Mouse (Mus musculus) MEL (cell line): ENCODE data around the gene Col8a2. TPM values are rescaled to one million over a fixed set of nuclear protein-coding genes. Genes with fewer than 3 reads are reported as not detected.

Source experiments
- DNase-seq: peaks from one replicate; pipeline ENCODE4 v3.0.0; 2011; ENCODE audit warnings: low read depth, low spot score
- H3K27ac ChIP-seq: 2 replicates; pipeline ENCODE4 v1.5.1; 2012; ENCODE audit warnings: low read depth, mild to moderate bottlenecking, control low read depth, low read length, moderate library complexity; ENCODE audit not compliant: control insufficient read depth
- H3K27me3 ChIP-seq, 2 experiments: fragments of 150-350 bp in 1 of 2; sonication (generic) in 1 of 2; 2 replicates each; pipeline ENCODE4 v1.6.1; 2012; ENCODE audit warnings: low read length in 2 of 2, mild to moderate bottlenecking in 2 of 2, improper control_type of control experiment in 1 of 2, moderate library complexity in 1 of 2; ENCODE audit not compliant: insufficient read depth in 2 of 2, control insufficient read depth in 1 of 2
- H3K36me3 ChIP-seq, 2 experiments: 2 replicates each; pipeline ENCODE4 v1.6.1; 2012 to 2014; ENCODE audit warnings: low read length in 2 of 2, improper control_type of control experiment in 1 of 2, inconsistent platforms in 1 of 2, mild to moderate bottlenecking in 1 of 2; ENCODE audit not compliant: insufficient read depth in 2 of 2, control insufficient read depth in 1 of 2
- H3K4me1 ChIP-seq, 2 experiments: fragments of 150-350 bp in 1 of 2; sonication (generic) in 1 of 2; 2 replicates each; pipeline ENCODE4 v1.6.1; 2012; ENCODE audit warnings: low read length in 2 of 2, improper control_type of control experiment in 1 of 2, mild to moderate bottlenecking in 1 of 2; ENCODE audit not compliant: insufficient read depth in 2 of 2, control insufficient read depth in 1 of 2
- H3K4me3 ChIP-seq, 2 experiments: fragments of 150-350 bp in 1 of 2; sonication (generic) in 1 of 2; 2 replicates each; pipeline ENCODE4 v1.5.1; 2012; ENCODE audit warnings: low read depth in 2 of 2, low read length in 2 of 2, mild to moderate bottlenecking in 2 of 2, moderate library complexity in 2 of 2, control low read depth in 1 of 2, improper control_type of control experiment in 1 of 2; ENCODE audit not compliant: control insufficient read depth in 1 of 2, insufficient read depth in 1 of 2
- H3K79me2 ChIP-seq: 2 replicates; pipeline ENCODE4 v1.6.1; 2012; ENCODE audit warnings: mild to moderate bottlenecking, low read length, moderate library complexity; ENCODE audit not compliant: control insufficient read depth, poor library complexity, insufficient read depth
- H3K9ac ChIP-seq: 2 replicates; pipeline ENCODE4 v1.6.1; 2012; ENCODE audit warnings: low read depth, mild to moderate bottlenecking, control low read depth, low read length, moderate library complexity; ENCODE audit not compliant: control insufficient read depth, poor library complexity, severe bottlenecking
- H3K9me3 ChIP-seq: fragments of 150-350 bp; sonication (generic); replicated peaks from 2 replicates; pipeline ENCODE4 v1.6.1; 2012; ENCODE audit warnings: mild to moderate bottlenecking, low read length, improper control_type of control experiment, moderate library complexity; ENCODE audit not compliant: insufficient read depth
- BHLHE40 ChIP-seq: IDR thresholded peaks from 2 replicates; pipeline ENCODE4 v1.6.1; 2012; ENCODE audit warnings: low read depth, mild to moderate bottlenecking, inconsistent platforms, low read length, improper control_type of control experiment, borderline replicate concordance
- CTCF ChIP-seq, 3 experiments: IDR thresholded peaks in 2 of 3; conservative IDR thresholded peaks in 1 of 3; 2 replicates each; pipeline ENCODE4 v1.5.1; 2011 to 2012; ENCODE audit warnings: low read length in 3 of 3, low read depth in 2 of 3, mild to moderate bottlenecking in 2 of 3, improper control_type of control experiment in 1 of 3, inconsistent platforms in 1 of 3, mixed read lengths in 1 of 3, moderate library complexity in 1 of 3; ENCODE audit not compliant: control insufficient read depth in 1 of 3, insufficient read depth in 1 of 3, poor library complexity in 1 of 3, severe bottlenecking in 1 of 3
- E2F4 ChIP-seq: IDR thresholded peaks from 2 replicates; pipeline ENCODE4 v1.6.1; 2011; ENCODE audit warnings: low read depth, low read length, improper control_type of control experiment, borderline replicate concordance
- ELF1 ChIP-seq: IDR thresholded peaks from 2 replicates; pipeline ENCODE4 v1.6.1; 2014; ENCODE audit warnings: low read depth, mild to moderate bottlenecking, inconsistent platforms, low read length, improper control_type of control experiment, moderate library complexity
- EP300 ChIP-seq, 2 experiments: IDR thresholded peaks; 2 replicates each; pipeline ENCODE4 v1.6.1; 2011; ENCODE audit warnings: improper control_type of control experiment in 2 of 2, low read length in 2 of 2, low read depth in 1 of 2, mild to moderate bottlenecking in 1 of 2
- ETS1 ChIP-seq: IDR thresholded peaks from 2 replicates; pipeline ENCODE4 v1.6.1; 2012; ENCODE audit warnings: low read depth, mild to moderate bottlenecking, inconsistent platforms, low read length, improper control_type of control experiment, moderate library complexity
- KAT2A ChIP-seq: conservative IDR thresholded peaks from 2 replicates; pipeline ENCODE4 v1.6.1; 2012; ENCODE audit warnings: low read depth, low read length, improper control_type of control experiment, inconsistent platforms
- MEF2A ChIP-seq: IDR thresholded peaks from 2 replicates; pipeline ENCODE4 v1.6.1; 2014; ENCODE audit warnings: low read depth, mild to moderate bottlenecking, inconsistent platforms, low read length, improper control_type of control experiment; ENCODE audit not compliant: poor library complexity, insufficient replicate concordance, severe bottlenecking; ENCODE audit errors: extremely low read depth
- POLR2AphosphoS2 ChIP-seq: IDR thresholded peaks from 2 replicates; pipeline ENCODE4 v1.6.1; 2011; ENCODE audit warnings: low read length, improper control_type of control experiment
- POLR2AphosphoS5 ChIP-seq: IDR thresholded peaks from 2 replicates; pipeline ENCODE4 v1.6.1; 2012; ENCODE audit warnings: low read depth, borderline replicate concordance, mild to moderate bottlenecking, inconsistent platforms, low read length, moderate library complexity, mixed read lengths
- RAD21 ChIP-seq: IDR thresholded peaks from 2 replicates; pipeline ENCODE4 v1.6.1; 2011; ENCODE audit warnings: mild to moderate bottlenecking, low read depth, low read length, improper control_type of control experiment
- TAL1 ChIP-seq: IDR thresholded peaks from 2 replicates; pipeline ENCODE4 v1.6.1; 2012; ENCODE audit warnings: mild to moderate bottlenecking, inconsistent platforms, low read length, moderate library complexity, mixed read lengths
- UBTF ChIP-seq: IDR thresholded peaks from 2 replicates; pipeline ENCODE4 v1.6.1; 2012; ENCODE audit warnings: low read depth, mild to moderate bottlenecking, inconsistent platforms, low read length, improper control_type of control experiment, moderate library complexity, borderline replicate concordance; ENCODE audit not compliant: insufficient read depth
- USF1 ChIP-seq: IDR thresholded peaks from 2 replicates; pipeline ENCODE4 v1.6.1; 2014; ENCODE audit warnings: low read depth, mild to moderate bottlenecking, inconsistent platforms, low read length, improper control_type of control experiment, moderate library complexity
- ZC3H11A ChIP-seq: IDR thresholded peaks from 2 replicates; pipeline ENCODE4 v1.6.1; 2012; ENCODE audit warnings: low read depth, mild to moderate bottlenecking, inconsistent platforms, low read length, improper control_type of control experiment
- ZKSCAN1 ChIP-seq: IDR thresholded peaks from 2 replicates; pipeline ENCODE4 v1.6.1; 2012; ENCODE audit warnings: low read depth, mild to moderate bottlenecking, inconsistent platforms, low read length, improper control_type of control experiment, moderate library complexity
- ZMIZ1 ChIP-seq: IDR thresholded peaks from 2 replicates; pipeline ENCODE4 v1.6.1; 2012; ENCODE audit warnings: low read depth, mild to moderate bottlenecking, inconsistent platforms, low read length, improper control_type of control experiment, moderate library complexity
- polyA plus RNA-seq, 2 experiments: library from polyadenylated mRNA; stranded (reverse) in 1 of 2; unstranded in 1 of 2; fragments of >175 nt in 1 of 2; fragments of >200 nt in 1 of 2; gene quantifications; 2 replicates each; pipeline versions ENCODE4 v1.2.1 to v1.2.4; 2012; ENCODE audit warnings: low replicate concordance in 2 of 2, low read depth in 1 of 2; ENCODE audit not compliant: insufficient read length in 2 of 2, insufficient read depth in 1 of 2, missing spikeins in 1 of 2
- total RNA-seq: library from RNA; depleted of rRNA; stranded (reverse); fragments of 300-350 nt; gene quantifications from 2 replicates; pipeline ENCODE4 v1.2.3, GENCODE M21; 2012

Col8a2 gene
- total and polyA plus RNA-seq, 3 experiments, result not detected

- peaks cover 0 to 6% of the 10 kb centered on the region in 2 experiments; a peak in 3 of 4 replicates for H3K4me1 ChIP-seq
- H3K9ac ChIP-seq, result no peak overlapping the region
- TF ChIP-seq EP300 (IDR thresholded peaks at IDR 0.05; ENCODE audit: low read depth in 1 of 2, low read length in 2 of 2), result no peak
- TF ChIP-seq BHLHE40, result no peak
- TF ChIP-seq KAT2A, result no peak
- TF ChIP-seq RAD21, result no peak
- TF ChIP-seq USF1, result no peak
- no peak for TF ChIP-seq UBTF
- no peak for TF ChIP-seq ZKSCAN1
- no peak for TF ChIP-seq ZC3H11A
- no peak for TF ChIP-seq ZMIZ1
- TF ChIP-seq ELF1, result no peak
- TF ChIP-seq ETS1, result no peak
- no peak for TF ChIP-seq CTCF (IDR thresholded peaks at IDR 0.05 in 2 of 3, conservative IDR thresholded peaks at IDR 0.05 in 1 of 3; ENCODE audit: control insufficient read depth in 1 of 3, insufficient read depth in 1 of 3, low read depth in 2 of 3, low read length in 3 of 3, poor library complexity in 1 of 3, severe bottlenecking in 1 of 3)
- no peak for TF ChIP-seq MEF2A
- TF ChIP-seq, all 39 proteins: peak for 0
- Histone ChIP-seq H3K79me2 (no peaks in the 10 kb centered on the region), H3K27me3 (no peaks in the 10 kb centered on the region), H3K36me3 (no peaks in the 10 kb centered on the region; a peak in 1 of 4 replicates), H3K4me3 (no peak overlapping the region), H3K27ac (no peak overlapping the region), H3K9me3 (no peaks in the 10 kb centered on the region)
- DNase-seq, result no peak
Measured at GRCm38 (mm10) chr4:126278961-126279360, 7.6 kb upstream of the Col8a2 start.

- H3K4me3 ChIP-seq, result no peak overlapping the region
- H3K27ac ChIP-seq, result no peak overlapping the region
- peaks cover 0 to 6% of the 10 kb centered on the region in 2 experiments; a peak in 3 of 4 replicates for H3K4me1 ChIP-seq
- H3K27me3 ChIP-seq, result no peaks in the 10 kb centered on the region
- H3K9ac ChIP-seq, result no peak overlapping the region
- TF ChIP-seq ZKSCAN1 (no peak), POLR2AphosphoS5 (no peak), E2F4 (no peak), POLR2AphosphoS2 (no peak), ZC3H11A (no peak), TAL1 (no peak)
- H3K9me3 ChIP-seq, result no peaks in the 10 kb centered on the region
- no peak for DNase-seq
- no peaks in the 10 kb centered on the region; a peak in 1 of 4 replicates for H3K36me3 ChIP-seq
- no peaks in the 10 kb centered on the region for H3K79me2 ChIP-seq
Measured at GRCm38 (mm10) chr4:126281706-126282105, 4.9 kb upstream of the Col8a2 start.
